Mouse (Mus musculus) v-Abl transformed pro-B cells (cell line): ENCODE results near the gene Dapk2.

Experiments
- in situ Hi-C, 2 experiments: fragments of 400-800 bp; cut with MboI; formaldehyde crosslinking; loops; one replicate each; pipeline ENCODE4 v1.15.1; 2025; ENCODE audit not compliant: unreplicated experiment in 2 of 2

Dapk2 gene

DNA sequence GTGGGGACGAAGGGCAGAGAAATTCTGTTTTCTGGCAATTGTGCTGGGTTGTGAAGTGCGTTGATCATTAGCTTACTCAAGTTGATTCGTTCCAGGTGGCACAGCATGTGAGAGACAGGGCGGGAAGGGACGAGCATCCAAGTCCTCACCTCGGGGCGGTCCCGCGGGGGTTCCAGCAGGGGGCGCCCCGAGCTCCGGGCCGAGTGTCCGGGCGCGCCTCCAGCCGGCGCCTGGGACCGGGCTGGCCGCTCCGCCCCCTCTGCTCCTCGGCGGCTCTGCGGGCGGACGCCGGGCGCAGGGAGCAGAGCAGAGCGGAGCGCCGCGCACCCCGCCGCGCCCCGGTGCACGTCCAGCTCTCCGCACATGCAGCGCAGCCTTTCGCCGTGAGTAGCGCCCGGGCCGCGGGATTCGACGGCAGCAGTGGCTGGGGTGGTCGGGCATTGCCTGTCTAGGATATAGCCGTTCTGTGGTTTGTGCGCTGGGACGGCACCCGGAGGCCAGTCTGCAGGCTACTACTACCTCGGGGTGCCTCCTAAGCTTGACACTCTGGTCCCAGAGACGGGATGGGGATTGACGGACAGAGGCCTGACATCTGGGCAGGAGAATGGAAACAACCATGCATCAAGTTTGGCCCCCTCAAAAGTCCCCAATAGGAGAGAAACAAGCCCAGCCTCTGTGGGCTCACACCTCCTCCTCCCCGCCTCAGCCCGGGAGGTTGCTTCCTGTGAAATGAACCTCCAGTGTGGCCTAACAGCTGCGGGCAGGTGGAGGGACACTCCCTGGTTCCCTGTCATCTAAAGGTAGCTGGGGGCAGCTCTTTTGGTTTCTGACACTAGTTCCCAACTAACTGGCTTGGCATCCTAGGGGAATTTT lies at the start of gene Dapk2:
Gene Dapk2 (plus strand): TSS at position 266 of the 873 bp plus-strand sequence.
- in situ Hi-C loops: loop anchor here in 1 of 2 experiments (25.0 kb wide), 2 partner anchors 129 to 229 kb away; no protein-coding TSS in a partner anchor

DNA sequence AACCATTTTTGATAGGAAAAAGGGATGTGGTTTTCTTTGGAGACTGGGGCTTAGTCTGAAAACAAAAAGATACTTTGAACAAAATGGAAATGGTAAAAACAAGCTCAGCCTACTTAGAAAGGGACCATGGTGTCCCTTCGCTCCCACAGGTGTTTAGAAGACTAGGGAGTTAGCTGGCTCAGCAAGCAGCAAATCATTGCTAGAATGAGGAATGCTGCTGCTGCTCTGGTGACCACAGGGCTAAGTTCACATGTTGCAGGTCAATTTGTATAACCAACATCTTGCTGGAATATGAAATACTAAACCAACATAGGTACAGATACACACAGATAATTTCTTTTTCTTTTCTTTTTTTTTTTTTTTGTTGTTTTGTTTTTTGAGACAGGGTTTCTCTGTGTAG lies 48.4 kb upstream of the Dapk2 start:
- in situ Hi-C loops: no loop called here

DNA sequence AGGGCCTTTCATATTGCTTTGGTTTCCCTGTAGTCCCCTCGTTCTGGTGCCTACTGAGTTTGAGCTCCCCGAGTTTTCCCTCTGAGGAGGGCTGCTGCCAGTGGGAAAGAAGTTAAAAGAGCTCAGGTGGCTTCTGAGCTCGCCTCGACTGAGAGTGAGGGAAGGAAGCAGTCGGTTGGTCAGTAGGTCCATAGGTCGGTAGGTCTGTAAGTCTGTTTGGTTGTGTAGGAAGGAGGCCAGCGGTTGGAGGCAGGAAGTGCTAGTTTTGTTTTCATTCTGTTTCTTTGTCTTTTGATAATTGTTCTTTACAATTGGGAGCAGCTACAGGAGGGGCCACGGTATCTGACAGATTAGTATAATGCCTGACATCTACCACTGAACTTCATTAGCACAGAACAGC lies 47.9 kb upstream of the Dapk2 start:
- in situ Hi-C loops: no loop called here

DNA sequence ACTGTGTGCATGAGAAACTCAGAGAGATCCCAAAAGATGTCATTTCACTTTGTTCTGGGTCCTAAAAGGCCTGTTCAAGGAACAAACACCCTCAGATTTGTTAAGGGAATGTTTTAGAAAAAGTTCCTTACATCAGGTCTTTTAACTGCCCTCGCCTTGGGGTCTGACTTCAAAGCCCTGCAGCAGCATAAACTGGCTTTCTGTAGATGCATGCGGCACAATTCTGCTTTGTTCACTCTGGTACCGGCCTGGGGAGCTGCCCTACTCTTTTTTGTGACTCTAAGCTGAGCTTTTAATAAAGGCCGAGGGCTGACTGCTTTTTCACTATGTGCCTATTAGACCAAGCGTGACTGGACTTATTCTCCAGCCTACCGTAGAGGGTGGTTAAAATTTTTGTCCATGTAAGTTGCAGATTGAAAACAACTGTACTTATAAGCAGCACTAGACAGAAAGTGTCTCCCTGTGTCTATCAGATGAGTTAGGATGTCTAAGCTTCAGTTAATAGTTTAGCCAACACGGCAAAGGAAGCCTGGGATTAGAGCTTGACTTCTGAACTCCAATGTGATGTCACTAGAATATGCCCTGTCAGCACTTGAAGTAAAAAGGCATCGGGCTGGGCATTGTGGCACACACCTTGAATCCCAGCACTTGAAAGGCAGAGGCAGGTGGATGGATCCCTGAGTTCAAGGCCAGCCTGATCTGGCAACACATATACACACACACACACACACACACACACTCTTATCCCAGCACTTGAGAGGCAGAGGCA lies 47.2 kb upstream of the Dapk2 start:
- in situ Hi-C loops: no loop called here

DNA sequence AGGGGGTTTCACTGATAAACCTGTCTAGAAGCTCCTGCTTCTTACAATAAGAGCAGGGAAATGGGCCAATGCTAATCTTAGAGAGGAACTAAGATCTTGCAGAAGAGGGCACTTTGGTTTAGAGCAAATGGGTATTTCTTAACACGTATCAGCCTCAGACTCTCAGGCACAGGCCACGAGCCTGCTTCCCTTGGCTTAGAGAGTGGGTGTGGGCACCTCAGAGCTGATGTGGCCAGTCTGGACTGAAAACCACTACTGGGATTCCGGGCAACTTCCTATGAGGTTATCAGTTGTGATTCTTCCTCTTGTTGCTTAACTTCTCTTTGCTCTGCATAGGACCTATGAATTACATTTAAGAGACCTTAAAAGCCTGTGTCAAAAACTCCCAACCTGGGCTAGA lies 43.7 kb upstream of the Dapk2 start:
- in situ Hi-C loops: no loop called here

DNA sequence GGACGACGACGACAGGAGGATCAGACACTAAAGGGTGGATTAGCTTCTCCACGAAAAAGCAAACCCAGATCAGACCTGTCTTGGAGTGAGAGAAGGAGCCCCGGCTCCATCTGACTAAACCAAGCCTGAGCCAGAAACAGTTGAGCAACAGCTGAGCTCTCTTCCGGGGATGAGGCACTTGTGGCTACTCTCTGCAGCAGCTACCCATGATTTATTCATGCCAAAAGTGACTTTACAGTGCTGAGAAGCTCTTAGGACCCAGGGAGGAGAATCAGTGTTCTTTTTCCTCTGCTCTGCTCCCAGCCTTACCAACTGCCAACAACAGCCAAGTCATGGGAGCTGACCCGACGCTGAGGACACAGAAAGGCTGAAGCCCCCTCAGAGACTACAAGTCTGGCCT lies 41.1 kb upstream of the Dapk2 start:
- in situ Hi-C loops: no loop called here

DNA sequence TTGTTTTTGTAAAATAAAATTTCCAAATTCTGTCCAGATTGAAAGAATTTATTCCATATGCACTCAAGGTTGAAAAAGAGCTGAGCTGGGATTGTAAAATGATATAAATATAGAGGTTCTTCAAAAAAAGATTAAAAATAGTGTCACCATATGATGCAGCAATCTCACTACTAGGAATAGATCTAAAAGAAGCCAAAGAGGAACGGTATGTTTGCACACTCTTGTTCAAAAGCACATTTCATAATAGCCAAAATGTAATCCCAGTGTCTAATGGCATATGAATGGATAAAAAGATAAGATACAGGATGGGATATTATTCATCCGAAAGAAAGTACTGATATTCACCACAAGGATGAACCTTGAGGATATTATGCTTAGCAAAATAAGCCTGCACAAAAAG lies 38.5 kb upstream of the Dapk2 start:
- in situ Hi-C loops: no loop called here

DNA sequence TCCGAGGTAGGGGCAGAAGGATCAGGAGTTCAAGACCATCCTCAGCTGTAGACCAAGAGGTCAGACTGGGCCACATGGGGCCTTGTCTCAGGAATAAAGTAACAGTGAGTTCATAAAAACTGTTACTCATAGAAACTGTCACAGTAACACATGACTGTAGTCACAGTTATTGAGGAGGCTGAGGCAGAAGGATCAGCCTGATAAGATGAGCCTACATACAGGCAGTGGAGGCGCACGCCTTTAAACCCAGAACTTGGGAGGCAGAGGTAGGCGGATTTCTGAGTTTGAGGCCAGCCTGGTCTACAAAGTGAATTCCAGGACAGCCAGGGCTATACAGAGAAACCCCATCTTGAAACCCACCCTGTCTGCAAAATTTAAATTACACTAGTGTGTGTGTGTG lies 37.9 kb upstream of the Dapk2 start:
- in situ Hi-C loops: no loop called here

DNA sequence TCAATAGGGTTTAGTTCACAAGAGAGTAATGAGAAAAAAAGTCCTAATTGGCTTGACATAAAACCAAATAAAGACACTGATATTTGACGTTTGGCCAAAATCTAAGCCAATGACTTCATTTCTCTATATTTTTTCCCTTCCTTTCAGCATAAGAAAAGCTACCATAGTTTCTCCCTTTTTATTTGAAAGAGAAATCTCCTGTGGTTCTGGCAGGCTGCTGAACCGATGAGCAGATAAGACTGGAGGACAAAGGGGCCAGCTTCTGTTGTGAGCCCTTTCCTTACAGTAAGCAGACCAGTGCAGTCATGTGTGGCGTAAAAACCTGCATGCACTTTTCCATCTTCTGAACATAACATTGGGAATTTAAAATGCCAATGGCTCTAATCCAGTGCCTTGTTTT lies 37.1 kb upstream of the Dapk2 start:
- in situ Hi-C loops: no loop called here

DNA sequence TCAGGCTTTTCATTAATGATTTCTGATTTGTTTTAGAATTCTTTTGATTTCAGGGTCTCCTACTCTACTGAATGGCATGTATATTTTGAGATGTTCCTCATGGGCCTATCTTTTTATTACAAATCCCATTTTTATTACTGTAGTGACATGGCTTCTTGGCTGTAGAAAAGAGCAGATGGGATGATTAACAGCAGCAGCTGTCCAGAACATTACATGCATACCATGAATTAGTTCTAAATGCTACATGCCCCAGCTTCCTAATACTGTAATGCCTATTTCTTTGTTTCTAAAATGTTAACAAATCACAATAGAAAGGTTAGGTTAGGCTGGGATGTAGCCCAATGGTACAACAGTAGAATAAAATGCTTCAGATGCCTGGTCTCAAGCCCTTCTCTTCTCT lies 36.6 kb upstream of the Dapk2 start:
- in situ Hi-C loops: no loop called here

DNA sequence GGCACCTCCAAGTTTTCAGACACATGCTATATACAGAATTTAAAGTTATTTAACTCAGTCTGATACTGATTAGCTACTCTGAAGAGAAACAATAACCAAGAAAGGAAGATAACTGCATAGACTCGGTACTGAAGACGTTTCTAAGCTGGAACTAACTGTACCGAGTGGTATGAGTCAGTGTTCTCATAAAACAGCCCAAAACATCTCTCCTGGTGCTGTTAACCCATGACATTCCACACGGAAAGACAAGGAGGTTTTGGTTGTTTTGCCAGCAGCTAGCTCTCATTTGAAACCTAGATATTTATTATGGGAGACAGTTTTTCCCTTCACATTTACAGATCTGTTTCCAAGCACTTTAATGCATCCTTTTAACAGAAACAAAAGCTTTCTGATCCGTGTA lies 34.4 kb upstream of the Dapk2 start:
- in situ Hi-C loops: no loop called here

DNA sequence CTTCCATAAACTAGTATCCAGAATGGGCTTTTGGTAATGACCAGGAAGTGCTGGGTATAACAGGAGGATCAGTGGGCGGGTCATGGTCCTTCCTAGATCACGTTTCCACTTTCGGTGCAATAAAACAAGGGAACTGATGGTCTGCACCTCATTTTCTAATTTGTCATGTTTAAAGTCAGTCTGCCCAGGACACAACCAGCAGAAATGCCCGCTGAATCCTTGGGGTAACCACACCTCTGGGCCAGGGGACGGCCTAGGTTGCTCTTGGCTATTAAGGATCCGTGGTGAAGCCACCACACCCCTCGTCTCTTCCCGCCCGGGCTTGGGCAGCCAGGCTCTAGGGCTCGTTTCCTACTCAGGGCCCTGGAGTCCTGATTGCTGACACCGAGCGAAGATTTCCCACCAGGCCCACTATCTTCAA lies 33.9 kb upstream of the Dapk2 start:
- in situ Hi-C loops: no loop called here

DNA sequence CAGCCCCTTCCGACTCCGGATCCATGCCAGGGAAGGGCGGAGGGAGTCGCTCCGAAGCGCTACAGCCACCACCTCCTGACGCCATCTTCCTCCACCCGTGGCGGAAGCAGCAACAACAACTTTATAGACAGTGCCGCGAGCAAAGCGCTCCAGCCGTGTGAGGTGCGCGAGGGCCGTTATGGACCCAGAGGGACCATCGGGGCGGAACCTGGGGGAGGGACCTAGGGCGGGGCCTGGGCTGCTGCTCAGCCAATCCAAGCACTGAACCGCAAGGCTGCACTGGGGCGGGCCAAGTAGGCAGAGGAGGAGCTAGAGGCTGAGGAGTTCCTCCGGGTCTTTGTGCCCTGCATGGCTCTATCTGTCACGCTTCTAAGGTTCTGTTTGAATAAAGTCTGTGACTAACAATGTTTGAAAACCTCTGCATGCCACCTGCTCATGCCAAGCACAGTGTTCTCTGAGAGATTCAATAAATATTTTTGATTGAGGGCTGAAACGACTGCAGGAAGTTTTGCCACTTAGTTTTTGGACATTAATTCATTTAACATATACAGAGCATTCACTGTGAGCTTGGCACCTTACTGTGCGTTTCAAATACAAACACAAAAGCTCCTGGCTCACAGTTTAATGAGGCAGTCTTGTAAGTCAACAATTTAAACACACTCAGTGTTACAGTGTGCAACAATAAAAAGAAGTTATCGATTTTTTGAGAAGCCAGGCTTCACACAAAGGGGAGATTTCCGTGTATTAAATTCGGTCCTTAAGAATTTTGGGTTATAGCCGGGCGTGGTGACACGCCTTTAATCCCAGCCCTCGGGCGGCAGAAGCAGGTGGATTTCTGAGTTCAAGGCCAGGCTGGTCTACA lies 33.1 kb upstream of the Dapk2 start:
- in situ Hi-C loops: loop anchor here in 1 of 2 experiments (25.0 kb wide), 1 partner anchor 587 kb away; the partner anchor contains the start of gene Car12

DNA sequence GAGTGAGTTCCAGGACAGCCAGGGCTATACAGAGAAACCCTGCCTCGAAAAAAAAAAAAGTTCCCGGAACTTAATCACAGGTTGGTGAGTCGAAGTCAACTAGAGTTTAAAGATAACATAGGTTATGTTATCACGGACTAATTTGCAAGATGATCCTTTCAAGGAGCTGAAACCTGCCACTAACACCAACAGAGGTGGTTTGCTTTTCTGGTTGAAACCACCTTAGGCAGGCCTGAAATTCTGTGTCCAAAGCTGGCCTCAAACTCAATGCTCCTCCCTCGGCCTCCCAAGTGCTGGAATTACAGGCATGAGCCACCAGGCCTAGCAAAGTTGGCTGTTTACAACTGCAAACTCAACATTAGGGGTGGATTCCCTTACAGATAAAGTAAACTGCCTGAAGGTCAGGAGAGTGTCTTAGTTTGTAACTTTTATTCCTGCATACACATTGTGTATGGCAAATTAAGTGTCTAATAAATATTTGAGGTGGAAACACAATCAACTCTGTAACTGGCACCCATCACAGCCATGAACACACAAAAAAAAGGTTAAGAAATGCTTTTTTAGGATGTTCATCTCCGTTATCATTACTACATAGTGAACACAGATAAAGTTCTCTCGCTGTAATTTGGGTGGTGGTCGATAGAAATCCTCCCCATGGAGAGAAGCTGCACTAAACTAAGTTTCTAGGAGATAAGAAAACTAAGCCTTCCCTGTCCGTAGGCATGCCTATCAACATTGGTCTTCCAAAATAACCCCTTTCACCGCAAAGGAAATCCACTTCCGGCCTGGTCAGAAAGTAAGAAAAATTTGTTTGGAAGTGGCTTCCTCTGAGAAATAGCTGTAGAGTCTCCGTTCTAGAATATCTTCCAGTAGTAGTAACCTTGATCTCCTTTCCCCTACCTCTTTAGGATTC lies 32.2 kb upstream of the Dapk2 start:
- in situ Hi-C loops: loop anchor here in 1 of 2 experiments (25.0 kb wide), 1 partner anchor 587 kb away; the partner anchor contains the start of gene Car12

DNA sequence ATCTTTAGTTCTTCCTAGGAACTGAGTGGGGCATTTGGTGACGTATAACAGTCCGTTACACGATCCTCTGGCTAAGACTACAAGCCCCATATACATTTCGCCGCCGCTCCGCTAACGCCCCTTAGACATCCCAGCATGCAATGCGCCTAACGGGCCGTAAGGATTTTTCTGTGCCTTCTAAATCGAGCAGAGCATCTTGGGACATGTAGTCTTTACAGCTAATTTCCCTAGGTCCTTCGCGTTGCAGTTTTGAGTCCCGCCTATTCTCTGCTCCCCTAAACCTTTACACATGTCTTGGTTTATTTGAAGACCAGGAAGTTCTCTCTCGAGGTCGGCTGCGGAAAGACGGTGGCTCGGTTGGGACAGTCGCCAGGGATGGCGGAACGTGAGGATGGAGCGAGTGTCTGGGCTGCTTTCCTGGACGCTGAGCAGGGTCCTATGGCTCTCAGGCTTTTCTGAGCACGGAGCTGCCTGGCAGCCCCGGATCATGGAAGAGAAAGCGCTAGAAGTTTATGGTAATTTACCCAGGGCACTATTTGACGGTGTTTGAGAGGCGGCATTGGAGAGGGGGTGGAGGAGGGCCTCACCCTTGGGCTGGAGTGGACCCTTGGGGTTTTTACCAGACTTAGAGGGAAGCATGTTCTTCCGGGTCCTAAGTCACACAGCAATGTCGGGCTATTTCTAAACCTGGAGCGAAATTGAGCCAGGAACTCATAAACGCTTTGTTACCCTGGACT lies 31.4 kb upstream of the Dapk2 start, which contains the start of the genes Snx1 and Ciao2a:
Gene Snx1 (minus strand): TSS at position 132 of the 737 bp plus-strand sequence.
Gene Ciao2a (plus strand): TSS at position 156 of the 737 bp plus-strand sequence.
- in situ Hi-C loops: loop anchor here in 1 of 2 experiments (25.0 kb wide), 1 partner anchor 586 kb away; the partner anchor contains the start of gene Car12

DNA sequence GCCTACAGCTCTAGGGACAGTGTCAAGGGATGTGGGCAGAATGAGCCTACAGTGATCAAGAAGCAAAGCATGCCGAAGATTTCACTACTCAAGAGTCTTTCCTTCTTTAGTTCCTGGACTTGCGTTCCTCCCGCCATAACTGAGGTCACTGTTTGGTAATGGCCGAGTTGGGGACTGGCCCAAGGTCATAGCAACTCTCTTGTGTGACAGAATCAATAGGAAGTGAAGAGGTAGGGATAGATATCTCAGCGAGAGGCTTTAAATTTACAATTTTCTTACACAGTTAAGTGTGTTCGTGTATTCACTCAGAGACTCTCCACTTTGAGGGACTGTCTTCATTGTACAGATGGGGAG lies 30.9 kb upstream of the Dapk2 start:
- in situ Hi-C loops: loop anchor here in 1 of 2 experiments (25.0 kb wide), 1 partner anchor 585 kb away; the partner anchor contains the start of gene Car12

DNA sequence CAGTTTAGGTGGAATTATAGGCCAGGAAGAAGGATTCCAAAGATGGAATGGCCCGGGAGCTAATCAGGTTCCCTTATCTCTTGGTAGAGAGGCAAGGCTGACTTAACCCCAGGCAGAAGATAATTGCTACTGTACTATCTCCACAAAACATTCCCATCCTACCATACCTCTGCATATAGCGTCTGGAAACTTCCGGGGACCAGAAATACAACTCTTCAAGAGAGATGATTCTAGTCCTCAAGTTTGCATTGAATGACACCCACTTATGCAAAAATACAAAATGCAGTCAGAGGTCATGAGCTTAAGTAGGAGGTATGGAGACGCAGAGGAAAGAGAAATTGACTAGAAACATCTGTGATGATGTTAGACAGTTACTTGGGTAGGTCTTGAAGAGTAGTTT lies 30.1 kb upstream of the Dapk2 start:
- in situ Hi-C loops: loop anchor here in 1 of 2 experiments (25.0 kb wide), 1 partner anchor 584 kb away; the partner anchor contains the start of gene Car12

DNA sequence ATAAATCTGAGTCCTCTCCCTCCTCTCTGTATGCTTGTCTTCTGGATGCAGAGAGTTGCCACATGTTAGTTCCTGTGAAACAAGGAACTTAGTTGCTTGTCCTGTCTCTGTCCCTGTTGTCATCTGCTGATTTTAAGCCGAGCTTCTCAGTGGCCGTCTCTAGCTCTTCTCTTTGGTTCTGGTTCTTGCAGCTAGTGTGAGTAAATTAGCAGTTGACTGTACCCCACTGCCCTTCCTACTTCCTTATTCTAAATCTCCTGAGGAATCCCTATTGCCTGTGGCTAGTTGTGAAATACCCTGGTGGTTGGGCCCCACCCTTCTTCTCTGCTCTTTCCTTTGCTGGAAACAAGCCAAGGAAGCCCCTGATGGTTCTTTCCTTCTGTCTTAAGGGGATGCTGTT lies 26.6 kb upstream of the Dapk2 start:
- in situ Hi-C loops: loop anchor here in 1 of 2 experiments (10.0 to 25.0 kb wide), 2 partner anchors 581 to 853 kb away; partner anchors contain the start of gene Car12
